Mouse (Mus musculus) liver, embryonic 13.5 days (tissue): ENCODE results near the gene Sbsn. TPM values are rescaled to one million over a fixed set of nuclear protein-coding genes. Genes with fewer than 3 reads are reported as not detected.

ENCODE experiments used
- ATAC-seq: fragments of 200-750 bp; cut with Nextera tagmentation; 2 replicates; pipeline ENCODE4 v1.8.0; 2017; ENCODE audit warnings: low read depth, mild to moderate bottlenecking, moderate number of reproducible peaks, moderate library complexity
- DNase-seq: peaks from one replicate; pipeline ENCODE4 v3.0.0; 2022
- H3K27ac ChIP-seq: fragments of 300-500 bp; sonication (generic); 2 replicates; pipeline ENCODE4 v1.5.1; 2015; ENCODE audit warnings: moderate library complexity, mild to moderate bottlenecking, inconsistent platforms
- H3K27me3 ChIP-seq: fragments of 300-500 bp; sonication (generic); 2 replicates; pipeline ENCODE4 v1.6.1; 2015; ENCODE audit warnings: mild to moderate bottlenecking, inconsistent platforms
- H3K36me3 ChIP-seq: fragments of 300-500 bp; sonication (generic); 2 replicates; pipeline ENCODE4 v1.6.1; 2015; ENCODE audit warnings: mild to moderate bottlenecking, inconsistent platforms
- H3K4me1 ChIP-seq: fragments of 300-500 bp; sonication (generic); replicated peaks from 2 replicates; pipeline ENCODE4 v1.6.1; 2015; ENCODE audit warnings: inconsistent platforms
- H3K4me2 ChIP-seq: fragments of 300-500 bp; sonication (generic); 2 replicates; pipeline ENCODE4 v1.6.1; 2015; ENCODE audit warnings: inconsistent platforms, mild to moderate bottlenecking, moderate library complexity
- H3K4me3 ChIP-seq: fragments of 300-500 bp; sonication (generic); replicated peaks from 2 replicates; pipeline ENCODE4 v1.5.1; 2015; ENCODE audit warnings: mild to moderate bottlenecking, inconsistent platforms
- H3K9ac ChIP-seq: fragments of 300-500 bp; sonication (generic); 2 replicates; pipeline ENCODE4 v1.6.1; 2015; ENCODE audit warnings: mild to moderate bottlenecking, inconsistent platforms
- H3K9me3 ChIP-seq: fragments of 300-500 bp; sonication (generic); replicated peaks from 2 replicates; pipeline ENCODE4 v1.6.1; 2016; ENCODE audit warnings: inconsistent platforms
- WGBS: fragments of 180-500 bp; shearing (Covaris S2); methylation state at CpG from one replicate; pipeline ENCODE4 v1.1.7; 2015; ENCODE audit not compliant: insufficient replicate concordance; 5-methylcytosine and 5-hydroxymethylcytosine counted together
- polyA plus RNA-seq: library from polyadenylated mRNA; unstranded; fragments of >200 nt; fragmentation: Nextera tagmentation; extraction: Ambion mirVana; gene quantifications from 2 replicates; pipeline ENCODE4 v1.2.1, GENCODE M21; 2015

The Sbsn gene
- polyA plus RNA-seq, 1 experiment from 2014 or later, result 0.08 TPM

DNA sequence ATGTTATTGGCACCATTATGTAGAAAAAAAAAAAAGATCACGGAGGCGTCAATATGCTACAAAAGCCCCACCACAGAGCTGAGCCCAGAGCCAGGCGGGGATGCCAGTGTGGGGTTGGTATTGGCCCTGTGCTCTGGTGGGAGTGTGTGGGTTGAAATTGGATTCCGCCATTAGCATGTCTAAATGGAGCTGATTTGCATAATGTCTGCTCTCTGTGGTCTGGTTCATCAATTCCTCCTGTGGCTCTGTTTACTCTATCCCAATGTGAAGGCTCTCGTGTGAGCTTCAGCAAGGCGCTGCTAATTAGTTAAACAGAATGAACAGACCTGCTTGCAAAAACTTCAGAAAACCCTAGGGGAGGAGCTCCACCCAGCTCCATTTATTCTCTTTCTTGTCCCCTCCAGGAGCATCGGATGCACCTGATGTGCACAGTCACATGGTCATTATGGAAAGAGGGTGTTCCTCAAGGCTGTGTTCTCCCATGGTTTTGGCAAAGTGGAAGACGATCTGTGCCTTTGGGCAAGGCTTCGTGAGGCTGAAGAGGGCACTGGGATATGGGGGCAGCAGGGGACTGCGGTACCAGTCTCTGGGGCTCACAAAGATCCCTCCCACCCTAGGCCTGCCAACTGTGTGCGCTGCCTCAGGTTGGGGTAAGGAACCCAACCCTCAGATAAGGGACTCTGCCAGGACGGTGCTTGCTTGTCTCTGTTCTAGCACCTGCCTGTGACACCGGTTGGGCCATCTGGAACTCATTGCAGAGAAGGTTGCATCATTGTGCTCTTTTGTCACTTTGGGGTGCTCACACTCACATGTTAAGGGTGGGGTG lies 34.7 kb downstream of the Sbsn start:
- WGBS, result 63% methylated on average over 13 of the region's 13 CpGs
- no peaks in the 10 kb centered on the region for H3K9me3 ChIP-seq
- H3K9ac ChIP-seq, result no peak overlapping the region
- no peak for ATAC-seq
- no peaks in the 10 kb centered on the region for H3K36me3 ChIP-seq
- H3K4me1 ChIP-seq, result no peaks in the 10 kb centered on the region
- H3K4me2 ChIP-seq, result no peak overlapping the region
- DNase-seq, result no peak
- no peak overlapping the region for H3K4me3 ChIP-seq
- no peak overlapping the region for H3K27ac ChIP-seq
- H3K27me3 ChIP-seq, result 0 out of 2 replicates have a peak, but pooled peaks cover 3% of the 10 kb centered on the region

- H3K27ac ChIP-seq, result no peak within 1 kb of the TSS
- H3K9me3 ChIP-seq, result no peaks in the 10 kb centered on the region
- no peaks in the 10 kb centered on the region for H3K36me3 ChIP-seq
- no peak within 1 kb of the TSS for H3K9ac ChIP-seq
- no peaks in the 10 kb centered on the region for H3K4me1 ChIP-seq
- WGBS, result 46% methylated on average over 15 of the region's 15 CpGs
- no peak within 1 kb of the TSS for H3K4me3 ChIP-seq
- no peak for ATAC-seq
- DNase-seq, result no peak
- H3K27me3 ChIP-seq, result 0 out of 2 replicates have a peak, but pooled peaks cover 3% of the 10 kb centered on the region
- H3K4me2 ChIP-seq, result no peak within 1 kb of the TSS
Measured at GRCm38 (mm10) chr7:30787377-30788022, 36.2 kb downstream of the Sbsn start, which contains the start of gene Krtdap. Gene Krtdap (plus strand): TSS chr7:30787896.

DNA sequence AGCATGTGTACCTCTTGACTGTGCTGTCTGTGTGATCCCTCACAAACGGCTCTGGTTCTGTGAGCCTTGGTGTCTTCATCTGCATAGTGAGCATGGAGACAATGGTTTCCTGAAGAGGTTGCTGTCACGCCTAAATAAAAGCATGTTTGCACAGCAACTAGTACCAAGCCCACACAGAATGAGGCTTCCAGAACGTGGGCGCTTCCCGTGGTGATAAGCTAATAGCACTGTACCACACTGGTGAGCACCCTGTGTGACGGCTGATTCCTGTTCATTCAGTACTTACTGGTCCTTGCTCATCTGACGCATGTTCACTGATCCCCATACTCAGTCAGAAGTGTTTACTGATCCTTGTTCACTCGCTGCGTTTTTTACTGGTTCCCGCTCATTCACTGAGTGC lies 38.9 kb downstream of the Sbsn start:
- WGBS, result 62% methylated on average over 10 of the region's 10 CpGs
- DNase-seq (no peak), ATAC-seq (no peak)
- no peaks in the 10 kb centered on the region for H3K9me3 ChIP-seq
- H3K4me3 ChIP-seq, result no peak overlapping the region
- H3K9ac ChIP-seq, result no peak overlapping the region
- H3K27me3 ChIP-seq, result 0 out of 2 replicates have a peak, but pooled peaks cover 3% of the 10 kb centered on the region
- H3K27ac ChIP-seq, result no peak overlapping the region
- H3K4me1 ChIP-seq, result no peaks in the 10 kb centered on the region
- no peaks in the 10 kb centered on the region for H3K36me3 ChIP-seq
- no peak overlapping the region for H3K4me2 ChIP-seq

DNA sequence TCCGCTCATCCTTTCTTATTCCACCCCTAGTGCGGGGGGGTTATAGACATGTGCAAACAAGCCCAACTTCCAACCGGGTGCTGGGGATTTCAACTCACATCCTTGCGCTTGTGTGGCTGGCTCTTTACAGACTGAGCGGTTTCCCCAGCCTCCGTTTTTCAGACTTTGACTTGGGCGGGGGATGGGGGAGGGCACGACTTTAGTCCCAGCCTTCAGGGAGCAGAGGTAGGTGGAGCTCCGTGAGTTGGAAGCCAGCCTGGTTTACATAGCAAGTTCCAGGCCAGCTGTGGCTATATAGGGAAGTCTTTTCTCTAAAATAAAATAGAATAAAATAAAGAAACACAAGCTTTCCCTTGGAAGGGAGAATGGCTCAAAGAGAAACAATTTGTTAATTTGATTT lies 40.6 kb downstream of the Sbsn start:
- WGBS, result 18% methylated on average over 9 of the region's 9 CpGs
- Histone ChIP-seq H3K9ac (no peak overlapping the region), H3K36me3 (no peaks in the 10 kb centered on the region), H3K4me1 (no peaks in the 10 kb centered on the region), H3K4me3 (no peak overlapping the region), H3K27me3 (0 out of 2 replicates have a peak, but pooled peaks cover 3% of the 10 kb centered on the region), H3K9me3 (no peaks in the 10 kb centered on the region), H3K4me2 (no peak overlapping the region), H3K27ac (no peak overlapping the region)
- DNase-seq (no peak), ATAC-seq (no peak)

GRCm38 (mm10) chr7:30794921-30795320 lies 43.6 kb downstream of the Sbsn start:
- no peak for ATAC-seq
- H3K4me1 ChIP-seq, result no peaks in the 10 kb centered on the region
- peaks cover 3% of the 10 kb centered on the region for H3K9me3 ChIP-seq
- H3K4me2 ChIP-seq, result no peak overlapping the region
- no peak overlapping the region for H3K9ac ChIP-seq
- no peak for DNase-seq
- H3K27ac ChIP-seq, result no peak overlapping the region
- no peaks in the 10 kb centered on the region for H3K36me3 ChIP-seq
- no peaks in the 10 kb centered on the region for H3K27me3 ChIP-seq
- no peak overlapping the region for H3K4me3 ChIP-seq

- Histone ChIP-seq H3K27ac (no peak overlapping the region), H3K4me1 (no peaks in the 10 kb centered on the region), H3K36me3 (no peaks in the 10 kb centered on the region), H3K27me3 (no peaks in the 10 kb centered on the region), H3K4me2 (no peak overlapping the region), H3K4me3 (no peak overlapping the region), H3K9me3 (peaks cover 11% of the 10 kb centered on the region), H3K9ac (no peak overlapping the region)
- DNase-seq (no peak), ATAC-seq (no peak)
- WGBS, result 69% methylated on average over 1 of the region's 1 CpGs
Measured at GRCm38 (mm10) chr7:30796790-30797189, 45.5 kb downstream of the Sbsn start.

GRCm38 (mm10) chr7:30800653-30801052 lies 49.4 kb downstream of the Sbsn start:
- ATAC-seq, result no peak
- no peak for DNase-seq
- H3K4me3 ChIP-seq, result no peak overlapping the region

GRCm38 (mm10) chr7:30803256-30803655 lies 52.0 kb downstream of the Sbsn start:
- WGBS, result 80% methylated on average over 3 of the region's 3 CpGs
- Histone ChIP-seq H3K27ac (no peak overlapping the region), H3K27me3 (no peaks in the 10 kb centered on the region), H3K4me1 (no peaks in the 10 kb centered on the region), H3K9me3 (peaks cover 8% of the 10 kb centered on the region), H3K9ac (no peak overlapping the region), H3K4me3 (no peak overlapping the region), H3K36me3 (no peaks in the 10 kb centered on the region), H3K4me2 (no peak overlapping the region)
- ATAC-seq (no peak), DNase-seq (no peak)

More at GRCm38 (mm10) chr7:30800653-30801052, 49.4 kb downstream of the Sbsn start:
- Histone ChIP-seq H3K36me3 (no peaks in the 10 kb centered on the region), H3K27ac (no peak overlapping the region), H3K9me3 (peaks cover 11% of the 10 kb centered on the region), H3K4me2 (no peak overlapping the region), H3K4me1 (no peaks in the 10 kb centered on the region), H3K27me3 (no peaks in the 10 kb centered on the region), H3K9ac (no peak overlapping the region)

DNA sequence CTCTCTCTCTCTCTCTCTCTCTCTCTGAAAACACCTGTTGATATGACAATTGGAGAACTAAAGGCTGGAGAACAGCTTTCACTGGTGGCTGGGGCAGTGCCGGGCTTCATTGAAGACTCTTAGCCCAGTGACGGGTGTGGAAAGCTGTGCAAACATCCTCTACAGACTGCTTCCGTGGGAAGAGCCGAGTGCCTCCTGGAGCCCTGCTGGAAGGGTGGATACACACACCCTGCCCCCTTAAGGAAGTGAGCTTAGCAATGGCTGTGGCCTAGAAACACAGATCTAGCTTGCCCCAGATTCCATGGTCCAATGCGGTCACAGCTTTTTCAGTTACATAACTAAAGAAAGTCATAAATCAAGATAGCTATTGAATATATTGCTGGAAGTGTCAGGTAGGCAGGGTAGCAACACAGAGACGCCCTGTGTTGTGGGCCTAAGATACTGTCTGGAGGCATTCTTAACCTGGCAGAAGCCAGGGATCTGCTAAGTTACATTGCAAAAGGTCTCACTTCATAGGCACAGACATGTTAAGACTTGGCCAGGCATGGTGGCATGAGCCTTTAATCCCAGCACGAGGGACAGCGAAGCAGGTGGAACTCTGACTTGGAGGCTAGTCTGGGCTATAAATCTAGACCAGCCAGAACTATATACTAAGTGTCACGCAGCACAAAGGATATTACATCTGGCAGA lies 52.9 kb downstream of the Sbsn start:
- Histone ChIP-seq H3K4me1 (no peaks in the 10 kb centered on the region), H3K4me3 (no peak overlapping the region), H3K36me3 (no peaks in the 10 kb centered on the region), H3K9me3 (peaks cover 8% of the 10 kb centered on the region), H3K9ac (no peak overlapping the region), H3K4me2 (no peak overlapping the region), H3K27me3 (no peaks in the 10 kb centered on the region), H3K27ac (no peak overlapping the region)
- DNase-seq (no peak), ATAC-seq (no peak)
- WGBS, result 71% methylated on average over 9 of the region's 9 CpGs
